Mouse (Mus musculus) hindbrain, embryonic 12.5 days (tissue): ENCODE data around the gene Xpo6. TPM values are rescaled to one million over a fixed set of nuclear protein-coding genes. Genes with fewer than 3 reads are reported as not detected.

Source experiments
- ATAC-seq: fragments of 200-750 bp; cut with Nextera tagmentation; 2 replicates; pipeline ENCODE4 v1.8.0; 2017; ENCODE audit warnings: moderate TSS enrichment; ENCODE audit not compliant: low FRiP score
- H3K27ac ChIP-seq: fragments of 300-500 bp; sonication (generic); 2 replicates; pipeline ENCODE4 v1.5.1; 2016; ENCODE audit warnings: mild to moderate bottlenecking
- H3K27me3 ChIP-seq: fragments of 300-500 bp; sonication (generic); 2 replicates; pipeline ENCODE4 v1.6.1; 2016; ENCODE audit warnings: mild to moderate bottlenecking
- H3K36me3 ChIP-seq: fragments of 300-500 bp; sonication (generic); 2 replicates; pipeline ENCODE4 v1.6.1; 2016; ENCODE audit warnings: mild to moderate bottlenecking
- H3K4me1 ChIP-seq: fragments of 300-500 bp; sonication (generic); 2 replicates; pipeline ENCODE4 v1.6.1; 2016
- H3K4me2 ChIP-seq: fragments of 300-500 bp; sonication (generic); replicated peaks from 2 replicates; pipeline ENCODE4 v1.6.1; 2016; ENCODE audit warnings: mild to moderate bottlenecking
- H3K4me3 ChIP-seq: fragments of 300-500 bp; sonication (generic); 2 replicates; pipeline ENCODE4 v1.5.1; 2016; ENCODE audit warnings: mild to moderate bottlenecking
- H3K9ac ChIP-seq: fragments of 300-500 bp; sonication (generic); 2 replicates; pipeline ENCODE4 v1.6.1; 2016; ENCODE audit warnings: mild to moderate bottlenecking, moderate library complexity
- H3K9me3 ChIP-seq: fragments of 300-500 bp; sonication (generic); replicated peaks from 2 replicates; pipeline ENCODE4 v1.6.1; 2016; ENCODE audit warnings: mild to moderate bottlenecking
- WGBS: fragments of 180-500 bp; shearing (Covaris S2); methylation state at CpG from one replicate; pipeline ENCODE4 v1.1.7; 2016; 5-methylcytosine and 5-hydroxymethylcytosine counted together
- polyA plus RNA-seq: library from polyadenylated mRNA; unstranded; fragments of >200 nt; fragmentation: Nextera tagmentation; extraction: Ambion mirVana; gene quantifications from 2 replicates; pipeline ENCODE4 v1.2.1, GENCODE M21; 2016

The Xpo6 gene
- polyA plus RNA-seq, 1 experiment from 2014 or later, result 67.9 TPM

DNA sequence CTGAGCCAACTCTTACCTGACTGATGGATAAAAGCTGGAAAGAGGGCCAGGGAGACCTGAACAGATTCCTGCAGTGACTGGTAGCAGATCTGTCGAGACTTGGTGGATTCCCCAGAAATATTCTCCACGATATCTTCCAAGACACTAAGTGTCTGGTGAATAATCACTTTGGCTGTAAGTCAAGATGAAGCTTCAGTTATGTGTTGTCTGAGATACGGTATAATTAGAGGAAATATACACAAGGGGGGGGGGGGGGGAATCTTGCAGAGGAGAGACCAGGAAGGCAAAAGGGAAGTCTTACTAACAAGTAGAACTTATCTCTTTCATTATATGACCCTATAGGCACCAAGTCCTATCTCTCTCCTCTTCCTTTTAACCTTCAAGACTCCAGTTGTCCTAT, 90.4 kb downstream of the Xpo6 start:
- Histone ChIP-seq H3K4me3 (no peak overlapping the region), H3K9me3 (no peaks in the 10 kb centered on the region), H3K27ac (no peak overlapping the region), H3K9ac (no peak overlapping the region), H3K27me3 (no peaks in the 10 kb centered on the region), H3K4me2 (no peak overlapping the region), H3K36me3 (peaks cover 84% of the 10 kb centered on the region), H3K4me1 (no peaks in the 10 kb centered on the region)
- no peak for ATAC-seq
- 94% methylated on average over 3 of the region's 3 CpGs for WGBS

DNA sequence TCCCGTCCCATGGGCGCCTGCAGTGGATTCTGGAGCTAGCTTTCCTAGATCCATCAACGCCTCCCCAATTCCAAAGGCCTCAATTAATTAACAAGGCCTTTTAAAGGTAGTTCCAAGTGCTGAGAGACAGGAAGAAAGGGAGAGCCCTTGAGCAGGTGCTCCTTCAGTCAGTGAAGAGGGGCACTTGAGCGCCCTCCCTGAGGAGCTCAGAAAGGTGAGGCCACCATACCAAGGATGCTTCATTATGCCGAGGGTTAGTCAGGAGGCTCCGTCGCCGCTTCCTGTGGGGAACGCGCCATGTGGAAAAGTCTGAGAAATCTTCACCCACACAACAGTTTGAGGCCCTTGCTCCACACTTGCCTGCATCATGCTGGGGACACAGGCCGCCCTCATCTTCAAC, 99.9 kb downstream of the Xpo6 start:
- peaks cover 74% of the 10 kb centered on the region for H3K36me3 ChIP-seq
- H3K4me1 ChIP-seq, result no peaks in the 10 kb centered on the region
- H3K9ac ChIP-seq, result no peak overlapping the region
- H3K27me3 ChIP-seq, result no peaks in the 10 kb centered on the region
- H3K9me3 ChIP-seq, result no peaks in the 10 kb centered on the region
- H3K4me3 ChIP-seq, result no peak overlapping the region
- H3K4me2 ChIP-seq, result no peak overlapping the region
- WGBS, result 96% methylated on average over 11 of the region's 11 CpGs
- no peak for ATAC-seq
- no peak overlapping the region for H3K27ac ChIP-seq

- Histone ChIP-seq H3K36me3 (peaks cover 69% of the 10 kb centered on the region), H3K27ac (no peak overlapping the region), H3K9me3 (no peaks in the 10 kb centered on the region), H3K4me2 (no peak overlapping the region), H3K9ac (no peak overlapping the region), H3K4me3 (no peak overlapping the region), H3K27me3 (no peaks in the 10 kb centered on the region), H3K4me1 (no peaks in the 10 kb centered on the region)
- 87% methylated on average over 2 of the region's 2 CpGs for WGBS
- ATAC-seq, result no peak
Observed at GRCm38 (mm10) chr7:126099835-126100234, 100.5 kb downstream of the Xpo6 start.

GRCm38 (mm10) chr7:126099163-126099775, 101.0 kb downstream of the Xpo6 start:
- H3K27ac ChIP-seq, result no peak overlapping the region
- no peaks in the 10 kb centered on the region for H3K27me3 ChIP-seq
- 94% methylated on average over 7 of the region's 7 CpGs for WGBS
- no peaks in the 10 kb centered on the region for H3K9me3 ChIP-seq
- H3K9ac ChIP-seq, result no peak overlapping the region
- H3K36me3 ChIP-seq, result peaks cover 63% of the 10 kb centered on the region
- ATAC-seq, result no peak
- H3K4me2 ChIP-seq, result no peak overlapping the region
- H3K4me3 ChIP-seq, result no peak overlapping the region
- H3K4me1 ChIP-seq, result no peaks in the 10 kb centered on the region

DNA sequence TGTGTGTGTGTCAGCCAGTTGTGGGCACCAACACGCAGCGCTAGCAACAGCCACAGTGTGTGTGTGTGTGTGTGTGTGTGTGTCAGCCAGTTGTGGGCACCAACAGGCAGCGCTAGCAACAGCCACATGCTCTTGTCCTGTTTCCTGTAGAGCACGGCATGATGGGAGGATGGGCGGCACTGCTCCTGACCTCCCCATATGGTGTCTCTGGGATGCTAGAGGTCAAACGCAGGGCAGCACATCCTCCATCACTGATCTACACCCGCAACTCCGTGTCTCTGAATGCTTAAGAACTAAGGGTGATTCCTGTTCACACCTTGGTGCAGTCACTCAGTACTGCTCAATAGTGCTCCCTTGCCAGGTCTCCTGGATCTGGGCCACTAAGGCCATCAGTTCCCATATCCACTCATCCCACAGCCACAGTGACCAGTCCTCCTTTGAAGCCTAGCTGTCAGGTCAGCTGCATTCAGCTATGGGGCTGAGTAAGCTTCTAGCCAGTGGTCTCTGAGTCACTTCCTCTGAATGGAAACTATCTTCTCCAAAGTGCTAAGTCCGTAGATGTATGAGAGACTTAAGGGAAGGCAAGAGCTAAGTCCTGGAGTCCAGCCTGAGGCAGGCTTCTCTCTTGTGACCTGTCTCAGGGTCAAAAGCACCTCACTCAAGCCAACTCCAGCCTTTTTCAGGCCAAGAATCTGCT, 102.9 kb downstream of the Xpo6 start:
- peaks cover 49% of the 10 kb centered on the region for H3K36me3 ChIP-seq

GRCm38 (mm10) chr7:126096596-126096995, 103.7 kb downstream of the Xpo6 start:
- Histone ChIP-seq H3K27me3 (no peaks in the 10 kb centered on the region), H3K4me2 (no peak overlapping the region), H3K9me3 (0 out of 2 replicates have a peak, but pooled peaks cover under 1% of the 10 kb centered on the region), H3K9ac (no peak overlapping the region), H3K27ac (no peak overlapping the region), H3K4me3 (no peak overlapping the region), H3K36me3 (peaks cover 42% of the 10 kb centered on the region), H3K4me1 (no peaks in the 10 kb centered on the region)
- WGBS, result 91% methylated on average over 5 of the region's 5 CpGs
- ATAC-seq, result no peak

More for the DNA sequence above, 102.9 kb downstream of the Xpo6 start:
- Histone ChIP-seq H3K27me3 (no peaks in the 10 kb centered on the region), H3K4me1 (no peaks in the 10 kb centered on the region), H3K9me3 (no peaks in the 10 kb centered on the region), H3K4me3 (no peak overlapping the region), H3K27ac (no peak overlapping the region), H3K9ac (no peak overlapping the region), H3K4me2 (no peak overlapping the region)
- no peak for ATAC-seq
- WGBS, result 85% methylated on average over 7 of the region's 9 CpGs

- Histone ChIP-seq H3K9ac (no peak overlapping the region), H3K27me3 (no peaks in the 10 kb centered on the region), H3K4me2 (no peak overlapping the region), H3K36me3 (peaks cover 28% of the 10 kb centered on the region), H3K27ac (no peak overlapping the region), H3K4me1 (no peaks in the 10 kb centered on the region), H3K4me3 (no peak overlapping the region), H3K9me3 (peaks cover 6% of the 10 kb centered on the region; the same call in 1 of the 2 replicates)
- 91% methylated on average over 5 of the region's 5 CpGs for WGBS
- ATAC-seq, result no peak
Observed at GRCm38 (mm10) chr7:126094738-126095137, 105.6 kb downstream of the Xpo6 start.

GRCm38 (mm10) chr7:126093162-126093561, 107.1 kb downstream of the Xpo6 start:
- Histone ChIP-seq H3K4me3 (no peak overlapping the region), H3K27ac (no peak overlapping the region), H3K4me2 (no peak overlapping the region), H3K9ac (no peak overlapping the region), H3K36me3 (peaks cover 18% of the 10 kb centered on the region), H3K4me1 (no peaks in the 10 kb centered on the region), H3K27me3 (no peaks in the 10 kb centered on the region), H3K9me3 (peaks cover 6% of the 10 kb centered on the region; the same call in 1 of the 2 replicates)
- ATAC-seq, result no peak
- 47% methylated on average over 3 of the region's 3 CpGs for WGBS

DNA sequence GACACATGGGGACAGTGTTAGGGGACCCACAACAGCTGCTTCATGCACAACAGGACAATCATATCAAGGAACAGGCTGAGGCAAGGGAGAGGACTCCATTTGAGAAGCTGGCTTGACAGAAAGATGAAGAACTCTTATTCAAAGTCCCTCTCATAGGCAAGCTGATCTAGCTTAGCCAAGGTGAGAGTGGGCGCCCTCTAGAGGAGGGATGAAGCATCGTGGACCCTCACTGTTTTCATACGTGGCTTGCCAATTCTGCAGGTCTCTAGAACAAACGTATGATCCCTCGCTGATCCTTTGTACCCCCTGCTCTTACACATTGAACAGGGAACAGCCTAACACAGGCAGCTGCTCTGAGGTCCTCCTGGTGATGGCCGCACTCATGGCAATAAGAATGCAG, 110.5 kb downstream of the Xpo6 start:
- Histone ChIP-seq H3K9me3 (peaks cover 6% of the 10 kb centered on the region; the same call in 1 of the 2 replicates), H3K4me1 (peaks cover 9% of the 10 kb centered on the region), H3K27me3 (peaks cover 6% of the 10 kb centered on the region), H3K4me3 (no peak overlapping the region), H3K4me2 (no peak overlapping the region), H3K9ac (no peak overlapping the region), H3K27ac (no peak overlapping the region), H3K36me3 (no peaks in the 10 kb centered on the region)
- ATAC-seq, result no peak
- WGBS, result 13% methylated on average over 6 of the region's 6 CpGs

GRCm38 (mm10) chr7:126088155-126088554, 112.1 kb downstream of the Xpo6 start:
- Histone ChIP-seq H3K4me3 (no peak overlapping the region), H3K27me3 (peaks cover 22% of the 10 kb centered on the region), H3K4me2 (no peak overlapping the region), H3K36me3 (no peaks in the 10 kb centered on the region), H3K4me1 (peaks cover 16% of the 10 kb centered on the region), H3K9ac (no peak overlapping the region), H3K27ac (no peak overlapping the region), H3K9me3 (peaks cover 6% of the 10 kb centered on the region; the same call in 1 of the 2 replicates)
- ATAC-seq, result no peak
- WGBS, result 36% methylated on average over 3 of the region's 6 CpGs

- no peak overlapping the region for H3K4me2 ChIP-seq
- H3K4me1 ChIP-seq, result peaks cover 21% of the 10 kb centered on the region
- H3K27me3 ChIP-seq, result peaks cover 28% of the 10 kb centered on the region
- no peak overlapping the region for H3K27ac ChIP-seq
- 70% methylated on average over 10 of the region's 10 CpGs for WGBS
- no peaks in the 10 kb centered on the region for H3K36me3 ChIP-seq
- H3K4me3 ChIP-seq, result no peak overlapping the region
- no peak overlapping the region for H3K9ac ChIP-seq
- H3K9me3 ChIP-seq, result peaks cover 6% of the 10 kb centered on the region; the same call in 1 of the 2 replicates
- no peak for ATAC-seq
Observed at GRCm38 (mm10) chr7:126087602-126088001, 112.7 kb downstream of the Xpo6 start.

GRCm38 (mm10) chr7:126086321-126086741, 114.0 kb downstream of the Xpo6 start:
- Histone ChIP-seq H3K4me2 (no peak overlapping the region), H3K27ac (no peak overlapping the region), H3K4me1 (peaks cover 34% of the 10 kb centered on the region), H3K27me3 (peaks cover 40% of the 10 kb centered on the region), H3K9ac (no peak overlapping the region), H3K9me3 (peaks cover 4% of the 10 kb centered on the region; the same call in 1 of the 2 replicates), H3K36me3 (no peaks in the 10 kb centered on the region), H3K4me3 (no peak overlapping the region)
- ATAC-seq, result no peak
- 24% methylated on average over 6 of the region's 6 CpGs for WGBS

- Histone ChIP-seq H3K4me2 (no peak overlapping the region), H3K9ac (no peak overlapping the region), H3K36me3 (no peaks in the 10 kb centered on the region), H3K9me3 (no peaks in the 10 kb centered on the region), H3K4me1 (peaks cover 40% of the 10 kb centered on the region), H3K27ac (no peak overlapping the region), H3K27me3 (peaks cover 51% of the 10 kb centered on the region), H3K4me3 (no peak overlapping the region)
- no peak for ATAC-seq
- WGBS, result 90% methylated on average over 9 of the region's 9 CpGs
Observed at GRCm38 (mm10) chr7:126085154-126085553, 115.1 kb downstream of the Xpo6 start.
